Mouse (Mus musculus) monocyte, adult 5-6 weeks (primary cell): ENCODE results near the gene Oscar. TPM values are rescaled to one million over a fixed set of nuclear protein-coding genes. Genes with fewer than 3 reads are reported as not detected.
"Not testable (repeated sequence)": the region's sequence is repeated elsewhere in the genome, so short reads cannot be mapped to it uniquely, and the experiment has no call there.

Source experiments
- ATAC-seq: fragments of 153-309, 156-312 bp; replicated peaks from 2 replicates; pipeline ENCODE4 v1.8.0; 2017; ENCODE audit warnings: mild to moderate bottlenecking; ENCODE audit not compliant: low TSS enrichment, insufficient number of reproducible peaks, severe bottlenecking, poor library complexity, low FRiP score
- total RNA-seq: library from RNA; stranded (forward); fragments of 200-1000, 200-491, 200-594 nt; gene quantifications from 3 replicates; pipeline ENCODE4 v1.2.3, GENCODE M21; 2017

Oscar gene
- total RNA-seq, 1 experiment from 2014 or later = not detected

GRCm38 (mm10) chr7:3616389-3617241 is 658 bp upstream of the Oscar start:
- ATAC-seq = no peak

DNA sequence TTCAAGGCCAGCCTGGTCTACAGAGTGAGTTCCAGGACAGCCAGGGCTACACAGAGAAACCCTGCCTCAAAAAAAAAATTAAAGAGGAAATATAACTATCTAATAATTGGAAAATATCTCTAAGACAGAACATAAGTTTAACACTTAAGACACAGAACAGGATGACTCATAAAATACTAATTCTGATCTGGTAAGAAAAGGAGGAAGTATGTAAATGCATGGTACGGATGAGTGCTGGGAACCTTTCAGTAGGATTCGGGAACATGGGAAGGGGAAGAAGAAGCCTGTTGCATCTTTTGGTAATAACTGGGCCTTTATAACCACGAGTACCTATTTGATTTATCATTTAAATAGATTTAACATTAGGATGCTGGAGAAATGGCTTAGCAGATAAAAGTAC is 1.9 kb downstream of the Oscar start:
- ATAC-seq = no peak

DNA sequence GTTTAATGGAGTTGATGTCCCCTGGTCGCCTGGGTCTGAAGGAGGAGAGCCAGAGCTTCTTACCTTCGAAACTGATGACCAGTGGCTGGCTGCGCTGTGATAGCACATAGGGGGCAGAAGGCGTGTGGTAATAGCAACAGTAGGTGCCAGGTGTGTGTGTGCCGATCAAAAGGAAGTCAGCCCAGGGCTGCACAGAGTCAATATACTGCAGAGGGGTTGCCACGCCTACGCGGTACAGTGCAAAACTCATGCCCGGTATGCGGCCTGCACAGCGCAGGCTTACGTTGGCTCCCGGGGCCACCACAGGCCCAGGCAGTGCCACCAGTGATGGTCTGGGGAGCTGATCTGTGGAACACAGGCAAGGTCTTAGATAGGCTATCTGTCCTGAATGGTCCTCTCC is 5.0 kb downstream of the Oscar start:
- ATAC-seq = no peak

DNA sequence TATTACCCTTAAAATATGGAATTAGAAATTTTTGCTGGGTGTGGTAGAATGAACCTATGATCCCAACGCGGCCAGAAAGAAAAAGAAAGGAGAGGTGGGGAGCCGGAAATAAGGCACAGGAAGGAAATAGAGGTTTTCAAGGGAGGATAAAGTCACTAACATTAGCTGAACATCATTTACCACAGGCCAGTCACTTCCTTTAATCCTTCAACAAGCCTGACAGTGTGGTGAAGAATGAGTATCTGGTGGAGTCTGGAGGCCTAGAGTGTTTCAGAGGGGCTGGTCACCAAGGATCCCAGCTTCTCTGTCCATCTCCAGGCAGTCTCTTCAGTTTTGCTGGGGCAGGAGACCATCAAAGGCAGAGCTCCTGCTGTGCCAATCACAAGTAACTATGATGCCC is 5.5 kb downstream of the Oscar start:
- ATAC-seq = no peak

- ATAC-seq = no peak
Measured at GRCm38 (mm10) chr7:3609082-3609481, 6.9 kb downstream of the Oscar start.

GRCm38 (mm10) chr7:3608668-3609067 is 7.3 kb downstream of the Oscar start:
- ATAC-seq = no peak

- ATAC-seq = no peak
Measured at GRCm38 (mm10) chr7:3607391-3607790, 8.6 kb downstream of the Oscar start.

GRCm38 (mm10) chr7:3606798-3607197 is 9.2 kb downstream of the Oscar start:
- ATAC-seq = no peak

- ATAC-seq = peak; percentile 82
Measured at GRCm38 (mm10) chr7:3601119-3601518, 14.8 kb downstream of the Oscar start.

DNA sequence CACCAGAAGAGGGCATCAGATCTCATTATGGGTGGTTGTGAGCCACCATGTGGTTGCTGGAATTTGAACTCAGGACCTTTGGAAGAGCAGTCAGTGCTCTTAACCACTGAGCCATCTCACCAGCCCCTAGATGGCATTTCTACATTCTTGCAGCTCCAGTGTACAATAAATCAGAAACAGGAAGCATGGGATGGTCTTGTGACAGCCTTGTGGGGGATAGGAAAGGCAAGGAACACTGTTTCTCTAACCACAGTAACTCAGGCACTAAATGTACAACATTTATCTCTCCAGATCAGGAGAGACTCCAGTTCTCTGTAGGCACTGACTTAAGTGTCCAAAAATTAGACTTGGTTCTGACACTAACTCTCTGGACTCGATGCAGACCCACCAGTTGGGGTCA is 18.2 kb downstream of the Oscar start:
- not testable (repeated sequence) for ATAC-seq

DNA sequence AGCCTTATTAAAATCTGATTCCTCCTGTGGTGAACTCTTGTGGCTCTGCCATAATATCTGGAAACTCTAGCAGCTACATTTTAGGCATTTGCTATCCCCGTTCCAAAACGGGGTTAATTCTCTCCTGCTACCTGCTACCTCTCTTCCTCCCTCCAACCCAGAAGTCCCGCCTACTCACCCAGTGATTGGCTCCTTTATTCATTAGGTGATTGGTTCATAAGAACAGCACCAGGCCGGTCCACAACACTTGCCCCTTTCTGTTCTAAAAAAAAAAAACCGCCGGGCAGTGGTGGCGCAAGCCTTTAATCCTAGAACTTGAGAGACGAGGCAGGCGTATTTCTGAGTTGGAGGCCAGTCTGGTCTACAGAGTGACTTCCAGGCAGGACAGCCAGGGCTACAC is 20.8 kb downstream of the Oscar start:
- ATAC-seq = no peak

- ATAC-seq = no peak
Measured at GRCm38 (mm10) chr7:3594686-3595085, 21.3 kb downstream of the Oscar start.

DNA sequence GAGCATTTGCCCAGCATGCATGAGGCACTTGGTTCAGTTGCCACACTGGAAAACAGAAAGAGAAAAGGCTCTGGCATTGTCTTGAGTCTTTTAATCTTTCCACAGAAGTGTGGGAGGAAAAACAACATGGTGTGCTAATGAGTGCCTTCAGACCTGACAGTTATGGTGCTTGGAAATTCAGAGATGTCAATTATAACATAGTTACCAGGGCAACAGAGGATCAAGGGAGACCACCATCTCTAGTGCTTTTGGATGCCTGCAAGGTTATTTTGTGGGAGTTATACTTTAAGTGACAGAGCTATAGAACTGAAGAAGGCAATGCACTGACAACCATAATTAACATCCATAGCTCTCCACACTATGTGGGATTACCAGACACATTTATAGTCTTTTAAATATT is 22.1 kb downstream of the Oscar start:
- no peak for ATAC-seq

DNA sequence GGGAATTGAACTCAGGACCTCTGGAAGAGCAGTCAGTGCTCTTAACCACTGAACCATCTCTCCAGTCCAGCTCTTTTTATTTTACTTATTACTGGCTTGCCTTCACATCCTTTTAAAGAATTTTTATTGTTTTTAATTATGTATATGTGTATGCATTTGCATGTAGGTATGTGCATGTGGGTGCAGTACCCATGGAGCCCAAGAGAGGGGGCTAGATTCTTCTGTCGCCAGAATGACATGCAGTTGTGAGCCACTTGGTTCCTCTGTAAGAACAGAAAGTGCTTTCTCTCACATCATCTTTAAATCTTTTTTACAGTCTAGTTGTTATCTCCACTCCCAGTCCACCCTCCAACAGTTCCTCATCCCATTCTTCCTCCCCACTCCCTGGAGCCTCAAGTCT is 24.4 kb downstream of the Oscar start:
- no peak for ATAC-seq

DNA sequence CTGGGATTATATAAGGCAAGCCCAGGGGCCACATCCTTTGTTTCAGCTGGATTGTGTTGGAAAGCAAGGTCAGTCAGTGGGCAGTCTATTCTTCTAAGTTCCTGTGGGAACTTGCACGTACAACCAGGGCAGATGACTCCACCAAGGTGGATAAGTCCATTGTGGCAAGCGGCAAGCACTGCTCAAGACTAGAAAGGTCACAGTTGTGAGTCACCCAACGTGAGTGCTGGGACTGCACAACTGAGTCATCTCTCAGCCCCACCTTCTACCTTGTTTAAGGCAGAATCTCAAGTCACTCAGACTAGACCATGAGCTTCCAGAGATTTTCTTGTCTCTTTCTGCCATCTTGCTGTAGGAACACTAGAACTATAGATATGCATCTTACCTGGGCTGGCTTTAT is 25.4 kb downstream of the Oscar start:
- no peak for ATAC-seq

DNA sequence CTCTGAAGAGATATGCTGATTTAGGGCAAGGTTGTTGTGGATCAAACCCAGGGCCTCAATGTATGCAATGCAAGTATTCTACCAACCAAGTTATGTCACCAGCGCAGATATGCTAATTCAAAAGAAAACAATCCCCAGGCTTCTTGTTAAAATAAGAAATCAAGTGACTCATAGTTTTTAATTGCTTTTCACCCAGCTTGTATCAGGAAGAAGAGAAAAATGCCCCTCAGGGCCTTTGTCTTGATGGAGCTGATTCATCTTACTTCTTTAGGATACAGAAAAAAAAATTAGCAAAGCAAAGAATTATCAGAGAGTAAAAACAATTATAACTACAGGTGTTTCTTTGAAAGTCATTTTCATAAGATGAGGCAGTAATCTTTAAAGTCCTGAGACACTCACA is 28.7 kb downstream of the Oscar start:
- ATAC-seq = no peak

DNA sequence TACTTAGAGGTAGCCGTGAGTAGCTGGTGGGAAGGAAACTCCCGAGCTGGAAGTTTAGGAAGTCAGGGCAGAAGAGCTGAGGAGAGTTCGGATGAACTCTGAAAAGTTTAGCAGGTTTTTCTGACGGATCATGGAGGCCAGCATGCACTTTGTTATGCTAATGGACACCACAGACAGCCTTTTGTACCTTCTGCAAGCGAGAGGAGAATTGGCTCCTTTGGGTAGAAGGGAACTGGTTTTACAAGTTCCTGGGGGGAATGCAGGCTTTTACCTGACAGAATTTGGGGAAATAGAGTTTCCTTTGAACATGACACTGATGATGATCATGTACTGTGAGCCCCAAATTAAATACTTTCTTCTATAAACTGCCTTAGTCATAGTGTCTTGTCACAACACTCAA is 29.7 kb downstream of the Oscar start:
- no peak for ATAC-seq

DNA sequence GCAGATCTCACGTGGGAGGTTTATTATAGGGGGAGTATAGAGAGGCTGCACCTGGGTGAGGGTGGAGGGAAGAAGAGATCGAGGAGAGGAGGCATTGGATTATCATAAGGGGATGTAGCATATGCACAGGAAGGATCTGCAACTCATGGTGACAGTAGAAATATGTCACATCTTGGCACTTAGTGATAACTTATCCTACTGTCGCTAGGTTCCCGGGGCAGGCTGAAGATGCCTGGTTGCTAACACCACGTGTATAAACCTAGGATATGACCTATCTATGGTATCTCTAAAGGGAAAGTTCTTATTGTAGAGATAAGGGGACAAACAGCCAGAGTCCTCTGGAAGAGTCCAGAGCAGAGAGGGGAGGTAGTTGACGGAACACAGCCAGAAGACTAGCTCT is 30.2 kb downstream of the Oscar start:
- ATAC-seq = no peak

- no peak for ATAC-seq
Measured at GRCm38 (mm10) chr7:3580029-3580428, 35.9 kb downstream of the Oscar start.

GRCm38 (mm10) chr7:3578952-3579546 is 36.9 kb downstream of the Oscar start:
- no peak for ATAC-seq
